Mouse (Mus musculus) Patski (cell line): ENCODE data around the gene Hnrnph3. TPM values are rescaled to one million over a fixed set of nuclear protein-coding genes. Genes with fewer than 3 reads are reported as not detected.

Experiments
- ATAC-seq: fragments of 100-300 bp; one replicate; pipeline ENCODE4 v1.8.0; 2021
- CTCF ChIA-PET: fragments of 350-600 bp; sonication (Branson Sonifier 250); formaldehyde crosslinking; loops from one replicate; lab custom pipeline; 2022; ENCODE audit warnings: inconsistent platforms; lab: Charles Lee
- POLR2A ChIA-PET: fragments of 350-600 bp; sonication (Branson Sonifier 250); formaldehyde crosslinking; loops from one replicate; lab custom pipeline; 2022; ENCODE audit warnings: antibody characterized with exemption, inconsistent platforms; lab: Charles Lee
- DNase-seq: peaks from one replicate; pipeline ENCODE4 v3.0.0-alpha.2; 2011; ENCODE audit warnings: low read depth, low spot score
- H3K27me3 ChIP-seq: fragments of 371-371 bp; one replicate; pipeline ENCODE4 v1.5.1; 2021
- CTCF ChIP-seq: fragments of 100-300 bp; IDR thresholded peaks from one replicate; pipeline ENCODE4 v1.5.1; 2021
- in situ Hi-C: fragments of 300-500 bp; cut with MboI; formaldehyde crosslinking; loops from 3 replicates; pipeline ENCODE4 v1.11.1; 2018; ENCODE audit warnings: low pct_unique_long_range_greater_than_20kb, mixed read lengths
- polyA plus RNA-seq: library from polyadenylated mRNA; unstranded; gene quantifications from one replicate; pipeline ENCODE4 v1.2.3, GENCODE M21; 2021

The Hnrnph3 gene
- polyA plus RNA-seq, 1 experiment from 2014 or later: 47.3 TPM

DNA sequence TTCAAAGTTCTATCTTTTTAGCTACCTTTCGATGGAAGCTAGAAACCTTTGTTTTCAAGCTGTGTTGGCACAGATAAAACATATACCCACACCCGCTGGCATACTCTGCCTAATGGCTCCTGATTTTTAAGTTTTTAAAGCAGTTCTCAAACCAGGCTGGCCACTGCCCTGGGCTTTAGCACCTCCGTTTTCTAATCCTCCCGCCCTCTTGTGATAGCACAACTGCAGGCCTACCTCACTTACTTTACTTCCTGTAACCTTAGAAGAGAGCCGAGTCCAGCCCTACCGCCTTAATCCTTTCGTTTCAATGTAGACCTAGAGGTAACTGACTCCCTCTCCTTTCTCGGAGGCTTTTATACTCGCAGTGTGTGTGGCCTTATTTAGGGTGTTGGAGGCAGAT is 20.8 kb downstream of the Hnrnph3 start:
- DNase-seq (no peak), ATAC-seq (no peak)
- ChIA-PET CTCF (no interaction called here), POLR2A (no interaction called here)
- no peak for TF ChIP-seq CTCF
- in situ Hi-C loops: no loop called here
- H3K27me3 ChIP-seq: no peaks in the 10 kb centered on the region

DNA sequence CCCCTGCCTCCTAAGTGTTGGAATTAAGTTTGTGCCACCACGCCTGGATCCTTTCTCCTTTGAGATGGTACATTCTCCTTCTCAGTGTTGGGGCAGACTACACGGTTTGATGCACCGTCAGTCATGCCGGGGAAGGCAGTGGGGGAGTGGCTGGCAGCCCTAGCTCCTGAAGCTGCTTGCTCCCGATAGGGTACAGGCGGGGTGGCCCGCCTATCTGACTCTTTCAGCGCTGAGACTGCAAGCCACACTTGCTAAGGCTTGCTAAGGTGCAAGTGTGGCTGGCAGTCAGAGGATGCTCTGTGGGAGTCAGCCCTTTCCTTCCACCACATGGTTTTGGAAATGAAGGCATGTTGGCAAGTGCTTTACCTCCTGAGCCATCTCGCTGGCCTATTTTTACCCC is 23.4 kb downstream of the Hnrnph3 start:
- DNase-seq (no peak), ATAC-seq (no peak)
- CTCF ChIA-PET: interaction anchor here (1.0 kb wide), 1 partner anchor 14 kb away, joined by 4 read pairs; no protein-coding TSS in a partner anchor
- TF ChIP-seq CTCF: no peak
- in situ Hi-C loops: no loop called here
- POLR2A ChIA-PET: interaction anchor here (0.9 kb wide), 1 partner anchor 10 kb away, joined by 3 read pairs; no protein-coding TSS in a partner anchor
- H3K27me3 ChIP-seq: no peaks in the 10 kb centered on the region

DNA sequence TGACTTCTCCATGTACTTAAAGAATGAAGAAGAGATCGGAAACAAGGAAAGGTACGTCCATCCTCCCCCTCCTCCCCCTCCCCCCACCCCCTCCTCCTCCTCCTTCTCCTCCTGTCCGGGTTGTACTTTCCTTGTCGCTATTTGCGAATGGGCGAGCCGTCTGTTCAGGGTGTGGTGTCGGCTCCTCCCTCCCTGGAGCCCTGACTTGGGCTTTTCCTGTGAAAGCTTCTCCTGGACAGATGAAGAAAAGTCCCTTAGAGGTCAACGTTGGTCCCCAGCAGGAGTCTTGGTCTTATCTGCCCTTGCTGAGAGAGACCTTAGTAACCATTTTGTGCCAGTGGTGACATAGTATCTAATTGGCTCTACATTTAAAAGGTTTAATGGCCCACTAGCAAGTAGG is 30.0 kb downstream of the Hnrnph3 start:
- in situ Hi-C loops: no loop called here
- TF ChIP-seq CTCF: no peak
- no peaks in the 10 kb centered on the region for H3K27me3 ChIP-seq
- ATAC-seq: no peak
- no peak for DNase-seq
- ChIA-PET CTCF (interaction anchor here (0.8 to 1.4 kb wide), 2 partner anchors 10 to 18 kb away, joined by 3 to 4 read pairs; no protein-coding TSS in a partner anchor), POLR2A (no interaction called here)

DNA sequence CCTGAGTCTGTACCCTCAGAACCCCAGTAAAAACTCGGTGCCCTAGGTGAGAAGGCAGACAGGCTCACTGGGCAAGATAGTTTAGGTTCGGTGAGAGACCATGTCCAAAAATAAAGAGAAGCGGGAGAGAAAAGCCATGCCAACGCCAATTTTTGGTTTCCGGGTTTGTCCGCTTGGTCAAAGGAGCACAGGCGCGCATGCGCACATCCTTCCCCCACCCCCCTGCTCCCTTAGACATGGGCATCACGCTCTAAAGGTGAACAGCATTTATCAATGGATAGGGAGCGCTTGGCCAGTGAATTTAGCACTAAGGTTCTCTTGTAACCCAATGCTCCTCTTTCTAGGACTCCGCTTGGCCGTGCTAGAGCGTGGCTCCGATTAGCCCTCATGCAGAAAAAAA is 33.4 kb downstream of the Hnrnph3 start:
- no peak for ATAC-seq
- no peak for DNase-seq
- ChIA-PET CTCF (no interaction called here), POLR2A (no interaction called here)
- TF ChIP-seq CTCF: no peak
- in situ Hi-C loops: no loop called here
- no peaks in the 10 kb centered on the region for H3K27me3 ChIP-seq

DNA sequence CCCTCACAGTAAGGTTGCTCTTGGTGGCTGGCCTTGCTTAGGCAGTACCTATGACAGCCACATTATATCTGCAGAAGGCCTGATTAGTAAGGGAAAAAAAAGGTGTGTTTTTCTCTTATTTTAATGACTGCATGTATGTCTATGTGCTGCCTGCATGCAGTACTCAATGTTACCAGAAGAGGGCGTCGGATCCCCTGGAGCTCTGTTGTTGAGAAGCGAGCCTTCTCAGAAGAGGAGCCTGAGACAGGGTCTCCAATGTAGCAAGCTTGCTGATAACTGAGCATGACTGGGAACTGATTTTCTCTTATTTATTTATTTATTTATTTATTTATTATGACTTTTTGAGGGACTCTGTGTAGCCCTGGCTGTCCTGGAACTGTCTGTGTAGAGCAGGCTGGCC is 36.7 kb downstream of the Hnrnph3 start:
- ATAC-seq: no peak
- peak; percentile 77 for TF ChIP-seq CTCF
- POLR2A ChIA-PET: interaction anchor here (0.6 kb wide), 1 partner anchor 25 kb away, joined by 3 read pairs; no protein-coding TSS in a partner anchor
- in situ Hi-C loops: loop anchor here (10.0 kb wide), 1 partner anchor 77 kb away; the partner anchor contains the start of gene Pbld1
- CTCF ChIA-PET: interaction anchor here (1.0 to 2.5 kb wide), 6 partner anchors 13 to 79 kb away, joined by 4 to 8 read pairs (median 4); no protein-coding TSS in a partner anchor
- H3K27me3 ChIP-seq: no peaks in the 10 kb centered on the region
- DNase-seq: no peak

DNA sequence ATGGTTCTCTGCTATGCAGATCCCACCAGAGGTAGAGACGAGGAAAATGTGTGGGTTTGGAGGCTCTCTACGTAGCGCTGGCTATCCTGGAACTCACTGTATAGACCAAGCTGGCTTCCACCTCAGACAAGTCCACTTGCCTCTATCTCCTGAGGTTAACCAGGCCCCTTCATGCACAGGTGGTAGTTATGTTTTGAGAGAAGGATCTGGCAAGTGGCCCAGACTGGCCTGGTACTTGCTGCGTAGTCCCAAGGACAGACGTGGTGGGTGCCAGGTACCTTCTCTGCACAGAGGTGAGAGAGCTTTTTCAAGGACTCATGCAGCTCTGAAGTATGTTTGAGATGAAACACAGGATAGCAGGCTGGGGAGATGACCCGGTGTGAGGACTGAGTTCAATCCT is 39.5 kb downstream of the Hnrnph3 start:
- CTCF ChIA-PET: interaction anchor here (1.1 to 1.4 kb wide), 2 partner anchors 10 to 52 kb away, joined by 3 read pairs; no protein-coding TSS in a partner anchor
- TF ChIP-seq CTCF: no peak
- H3K27me3 ChIP-seq: no peaks in the 10 kb centered on the region
- in situ Hi-C loops: loop anchor here (10.0 kb wide), 1 partner anchor 80 kb away; the partner anchor contains the start of gene Pbld1
- ATAC-seq: no peak
- DNase-seq: no peak
- POLR2A ChIA-PET: interaction anchor here (0.6 kb wide), 1 partner anchor 62 kb away, joined by 3 read pairs; no protein-coding TSS in a partner anchor

DNA sequence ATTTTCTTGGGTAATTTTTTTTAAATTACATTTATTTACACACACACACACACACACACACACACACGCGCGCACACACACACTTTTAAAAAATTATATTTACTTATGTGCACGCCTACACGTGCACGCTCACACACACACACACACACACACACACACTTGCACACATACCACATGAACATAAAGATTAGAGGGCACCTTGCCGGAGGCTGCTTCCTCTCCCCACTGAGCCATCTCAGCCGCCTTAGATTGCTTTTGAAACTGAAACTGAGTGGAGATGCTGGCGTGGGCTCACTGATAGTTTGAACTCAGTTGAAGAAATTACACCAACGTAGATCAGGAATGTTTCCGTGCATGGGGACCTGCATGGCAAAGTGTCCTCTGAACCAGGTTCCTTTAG is 39.9 kb downstream of the Hnrnph3 start:
- no peaks in the 10 kb centered on the region for H3K27me3 ChIP-seq
- ATAC-seq: no peak
- DNase-seq: no peak
- ChIA-PET POLR2A (no interaction called here), CTCF (interaction anchor here (1.1 kb wide), 1 partner anchor 10 kb away, joined by 3 read pairs; no protein-coding TSS in a partner anchor)
- in situ Hi-C loops: loop anchor here (10.0 kb wide), 1 partner anchor 81 kb away; the partner anchor contains the start of gene Pbld1
- no peak for TF ChIP-seq CTCF

DNA sequence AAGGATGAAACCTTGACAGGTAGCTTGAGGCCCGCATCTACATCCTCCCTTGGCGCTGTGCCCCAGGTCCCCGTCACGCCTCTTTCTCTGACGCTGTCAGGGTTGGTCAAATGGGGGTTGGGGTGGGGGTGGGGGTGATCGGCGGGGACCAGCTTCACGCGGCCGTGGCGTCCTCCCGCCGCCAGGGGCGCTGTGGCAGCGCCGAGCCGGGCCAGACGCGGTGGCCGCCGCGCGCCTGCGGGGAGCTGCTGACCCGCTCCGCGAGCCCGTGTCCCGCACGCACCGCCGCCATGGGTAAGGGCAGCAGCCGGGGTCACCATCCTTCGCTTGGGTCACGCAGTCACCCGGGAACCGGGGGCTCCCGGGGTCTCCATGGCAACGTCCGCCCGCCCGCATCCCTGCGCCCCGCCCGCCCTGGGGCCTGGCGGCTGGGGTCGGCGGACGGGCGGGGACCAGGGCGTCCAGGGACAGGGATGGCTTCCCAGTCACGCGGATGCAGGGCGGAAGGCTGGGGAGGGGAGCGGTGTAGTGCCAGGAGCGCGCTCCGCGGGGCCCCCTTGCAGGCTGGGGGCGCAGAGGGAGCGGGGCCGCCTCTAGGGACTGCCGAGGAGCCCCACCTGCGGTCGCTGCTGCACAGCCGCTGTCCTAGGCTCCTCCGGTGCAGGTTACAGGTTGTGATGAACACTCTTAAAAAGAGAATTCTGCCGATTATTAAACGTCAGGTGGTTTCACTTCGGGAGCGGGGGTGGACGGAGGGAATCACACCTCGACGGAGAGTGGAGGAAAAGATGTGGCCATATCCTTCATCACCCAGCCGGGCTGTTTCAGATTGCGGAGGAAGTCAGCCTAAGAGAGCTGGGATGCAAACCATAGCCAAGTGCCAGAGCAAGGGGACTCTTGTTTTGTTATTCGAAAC is 43.7 kb downstream of the Hnrnph3 start, which contains the start of gene Rufy2:
TSS of gene Rufy2 (plus strand) at position 185 of the 916 bp plus-strand sequence.
- H3K27me3 ChIP-seq: no peaks in the 10 kb centered on the region
- ATAC-seq (peak; percentile 79), DNase-seq (no peak)
- ChIA-PET CTCF (interaction anchor here (1.1 to 2.4 kb wide), 8 partner anchors 9 to 86 kb away, joined by 3 to 19 read pairs (median 4); no protein-coding TSS in a partner anchor), POLR2A (interaction anchor here (0.6 to 1.1 kb wide), 2 partner anchors 31 to 241 kb away, joined by 3 to 5 read pairs; no protein-coding TSS in a partner anchor)
- in situ Hi-C loops: loop anchor here (10.0 kb wide), 1 partner anchor 85 kb away; the partner anchor contains the start of gene Pbld1
- peak; percentile 84 for TF ChIP-seq CTCF

DNA sequence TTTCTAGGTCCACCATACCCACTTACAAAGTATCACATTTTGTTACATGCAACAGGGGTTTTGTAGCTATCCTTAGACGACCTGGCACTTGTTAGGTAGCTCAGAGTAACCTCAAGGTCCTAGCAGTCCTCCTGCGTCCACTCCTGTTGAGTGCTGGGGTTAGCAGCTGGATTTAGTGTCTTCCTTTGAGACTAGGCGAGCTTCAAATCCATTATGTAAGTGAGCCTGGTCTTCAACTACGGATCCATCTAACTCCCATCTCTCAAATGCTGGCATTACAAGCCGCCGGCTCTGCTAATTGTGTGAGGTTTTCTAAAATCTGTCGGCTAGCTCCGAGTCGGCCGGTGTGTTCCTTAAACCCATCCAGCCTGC is 44.4 kb downstream of the Hnrnph3 start:
- H3K27me3 ChIP-seq: no peaks in the 10 kb centered on the region
- ATAC-seq (no peak), DNase-seq (no peak)
- CTCF ChIA-PET: interaction anchor here (1.1 to 2.4 kb wide), 7 partner anchors 9 to 86 kb away, joined by 3 to 19 read pairs (median 4); no protein-coding TSS in a partner anchor
- in situ Hi-C loops: loop anchor here (10.0 kb wide), 1 partner anchor 85 kb away; the partner anchor contains the start of gene Pbld1
- POLR2A ChIA-PET: no interaction called here
- no peak for TF ChIP-seq CTCF

DNA sequence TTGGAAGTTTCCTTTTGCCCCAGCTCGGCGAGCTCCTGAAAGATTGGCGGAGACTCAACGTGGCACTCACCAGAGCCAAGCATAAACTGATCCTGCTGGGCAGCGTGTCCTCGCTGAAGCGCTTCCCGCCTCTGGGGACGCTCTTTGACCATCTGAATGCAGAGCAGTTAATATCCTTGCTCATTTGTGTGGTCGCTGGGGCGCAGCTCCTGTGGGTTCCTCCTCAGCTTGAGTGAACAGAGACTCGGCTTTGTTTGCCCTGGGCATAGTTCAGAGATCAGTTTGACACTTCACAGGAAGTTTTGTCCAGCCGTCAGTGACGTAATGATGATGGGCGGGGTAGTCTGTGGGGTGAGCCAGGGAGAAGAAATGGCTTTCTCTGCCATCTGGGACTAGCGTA is 52.2 kb downstream of the Hnrnph3 start:
- ChIA-PET CTCF (interaction anchor here (1.1 to 3.2 kb wide), 3 partner anchors 9 to 95 kb away, joined by 4 to 19 read pairs (median 8); partner anchors contain the start of gene Rufy2), POLR2A (no interaction called here)
- in situ Hi-C loops: no loop called here
- no peaks in the 10 kb centered on the region for H3K27me3 ChIP-seq
- no peak for DNase-seq
- ATAC-seq: peak; percentile 89
- TF ChIP-seq CTCF: peak; percentile 68
